Mouse (Mus musculus) myocyte (in vitro differentiated cells): ENCODE data around the gene Fgf3.

Experiments
- MYOD1 ChIP-seq, 3 experiments: IDR thresholded peaks; one replicate each; pipeline ENCODE4 v1.6.1; 2011; ENCODE audit warnings: control low read depth in 2 of 3, low read depth in 2 of 3, mild to moderate bottlenecking in 2 of 3, moderate library complexity in 1 of 3; ENCODE audit not compliant: insufficient read length in 2 of 3, control insufficient read depth in 1 of 3
- MYOG ChIP-seq, 3 experiments: IDR thresholded peaks; one replicate each; pipeline ENCODE4 v1.6.1; 2011; ENCODE audit warnings: control low read depth in 2 of 3, low read depth in 2 of 3, mild to moderate bottlenecking in 2 of 3; ENCODE audit not compliant: insufficient read length in 2 of 3, control insufficient read depth in 1 of 3, insufficient read depth in 1 of 3
- POLR2A ChIP-seq: IDR thresholded peaks from one replicate; pipeline ENCODE4 v1.6.1; 2011; ENCODE audit warnings: low read depth, mild to moderate bottlenecking, control low read depth, moderate library complexity; ENCODE audit not compliant: insufficient read length

DNA sequence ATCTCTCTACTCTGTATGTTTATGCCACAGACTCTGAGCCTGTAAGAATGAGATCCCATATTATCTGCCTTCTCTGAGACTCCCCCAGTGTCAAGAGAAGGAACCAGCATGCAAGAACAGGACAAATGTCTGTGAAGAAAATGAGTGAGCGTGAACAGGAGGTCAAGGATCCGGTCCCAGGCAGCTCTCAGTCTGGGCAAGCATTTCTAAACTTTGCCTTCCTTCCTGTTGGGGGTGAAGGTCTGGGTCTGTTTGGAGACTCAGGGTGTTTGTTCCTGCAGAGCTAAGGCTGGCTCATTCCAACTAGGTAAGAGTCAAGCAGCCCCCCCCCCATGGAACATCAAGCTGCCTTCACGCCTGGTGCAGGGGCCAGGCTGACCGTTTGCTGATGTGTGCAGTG is 34.5 kb downstream of the Fgf3 start:
- TF ChIP-seq MYOG (IDR thresholded peaks at IDR 0.05; ENCODE audit: control insufficient read depth in 1 of 3, insufficient read depth in 1 of 3, insufficient read length in 2 of 3, low read depth in 2 of 3): no peak
- no peak for TF ChIP-seq POLR2A
- no peak for TF ChIP-seq MYOD1 (IDR thresholded peaks at IDR 0.05; ENCODE audit: control insufficient read depth in 1 of 3, insufficient read length in 2 of 3, low read depth in 2 of 3)
